Mouse (Mus musculus) testis, adult 2 months (tissue): ENCODE results near the gene Iqgap2.

Source experiments
- CTCF ChIP-seq: fragments of 200-500 bp; IDR thresholded peaks from 2 replicates; pipeline ENCODE4 v1.5.1; 2012; ENCODE audit warnings: low read depth, mild to moderate bottlenecking, inconsistent platforms, low read length, moderate library complexity; ENCODE audit not compliant: control insufficient read depth, insufficient read depth, insufficient replicate concordance
- POLR2A ChIP-seq: fragments of 200-500 bp; IDR thresholded peaks from 2 replicates; pipeline ENCODE4 v1.6.1; 2012; ENCODE audit warnings: low read depth, mild to moderate bottlenecking, inconsistent platforms, low read length, moderate library complexity; ENCODE audit not compliant: control insufficient read depth

- TF ChIP-seq POLR2A (no peak), CTCF (no peak)
These were observed 2.4 kb downstream of the Iqgap2 start for GRCm38 (mm10) chr13:95889366-95889765.
